Mouse (Mus musculus) olfactory bulb, adult 2 months (tissue): ENCODE data around the gene Gm826. TPM values are rescaled to one million over a fixed set of nuclear protein-coding genes. Genes with fewer than 3 reads are reported as not detected.

ENCODE experiments used
- H3K27ac ChIP-seq: fragments of 200-500 bp; 2 replicates; pipeline ENCODE4 v1.5.1; 2012; ENCODE audit warnings: low read depth, low read length; ENCODE audit not compliant: insufficient read depth
- H3K4me1 ChIP-seq: fragments of 200-500 bp; 2 replicates; pipeline ENCODE4 v1.6.1; 2012; ENCODE audit warnings: low read length; ENCODE audit not compliant: control insufficient read depth, insufficient read depth
- H3K4me3 ChIP-seq: fragments of 200-500 bp; 2 replicates; pipeline ENCODE4 v1.5.1; 2012; ENCODE audit warnings: mild to moderate bottlenecking, low read depth, low read length, moderate library complexity; ENCODE audit not compliant: insufficient read depth
- CTCF ChIP-seq: fragments of 200-500 bp; IDR thresholded peaks from 2 replicates; pipeline ENCODE4 v1.5.1; 2012; ENCODE audit warnings: low read depth, mild to moderate bottlenecking, low read length, moderate library complexity; ENCODE audit not compliant: insufficient read depth
- POLR2A ChIP-seq: fragments of 200-500 bp; IDR thresholded peaks from 2 replicates; pipeline ENCODE4 v1.6.1; 2012; ENCODE audit warnings: mild to moderate bottlenecking, low read depth, low read length, moderate library complexity; ENCODE audit not compliant: insufficient read depth
- WGBS: fragments of 180-500 bp; shearing (Covaris S2); methylation state at CpG from one replicate; pipeline ENCODE4 v1.1.7; 2018; 5-methylcytosine and 5-hydroxymethylcytosine counted together
- polyA plus RNA-seq: library from polyadenylated mRNA; stranded (reverse); fragments of >200 nt; gene quantifications from 2 replicates; pipeline ENCODE4 v1.2.4, GENCODE M21; 2012; ENCODE audit warnings: low replicate concordance; ENCODE audit not compliant: missing spikeins, insufficient read depth, insufficient read length

Gm826 gene
- polyA plus RNA-seq, 1 experiment, result not detected

DNA sequence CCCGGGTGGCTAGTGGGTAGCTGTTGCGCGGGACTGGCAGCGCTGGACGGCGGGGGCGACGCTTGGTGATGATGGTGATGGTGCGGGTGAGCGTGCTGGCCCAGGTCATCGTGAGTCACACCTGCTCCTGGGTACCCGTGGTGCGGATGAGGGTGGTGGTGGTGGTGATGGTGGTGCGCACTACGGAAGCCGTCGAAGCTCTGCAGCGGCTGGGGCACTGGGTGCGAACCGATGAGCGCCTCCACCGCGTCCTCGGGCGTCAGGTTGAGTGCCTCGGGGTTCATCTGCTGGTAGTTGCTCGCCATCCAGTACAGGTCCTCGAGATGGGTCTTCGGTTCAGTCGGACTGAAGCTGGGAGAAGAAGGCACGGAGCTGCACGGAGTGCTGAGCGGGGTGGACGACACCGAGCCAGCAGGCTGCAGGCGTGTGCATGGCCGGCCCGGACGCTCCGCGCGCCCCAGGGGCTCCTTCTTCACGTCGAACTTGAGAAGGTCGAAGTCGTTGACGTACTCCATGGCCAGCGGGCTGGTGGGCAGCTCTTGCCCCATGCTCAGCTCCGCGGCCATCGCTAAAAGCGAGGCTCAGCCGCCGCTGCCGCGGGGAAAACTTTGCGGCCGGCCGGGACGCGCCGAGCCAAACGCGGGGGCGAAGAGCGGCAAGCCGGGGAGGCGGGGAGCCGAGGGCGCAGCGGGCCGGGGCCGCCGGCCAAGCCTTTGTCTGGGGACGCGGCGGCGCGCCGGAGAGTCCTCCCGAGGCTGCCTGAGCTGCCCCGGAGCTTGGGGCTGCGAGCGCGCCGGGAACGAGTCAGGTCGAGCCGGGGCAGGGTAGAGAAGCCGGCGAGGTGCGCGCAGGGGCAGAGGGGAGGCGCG, 32.4 kb upstream of the Gm826 start:
- WGBS, result 1% methylated on average over 95 of the region's 95 CpGs
- Histone ChIP-seq H3K27ac (no peak overlapping the region), H3K4me3 (peak overlapping the region; percentile 56), H3K4me1 (peaks cover 38% of the 10 kb centered on the region)
- TF ChIP-seq CTCF (no peak), POLR2A (no peak)

DNA sequence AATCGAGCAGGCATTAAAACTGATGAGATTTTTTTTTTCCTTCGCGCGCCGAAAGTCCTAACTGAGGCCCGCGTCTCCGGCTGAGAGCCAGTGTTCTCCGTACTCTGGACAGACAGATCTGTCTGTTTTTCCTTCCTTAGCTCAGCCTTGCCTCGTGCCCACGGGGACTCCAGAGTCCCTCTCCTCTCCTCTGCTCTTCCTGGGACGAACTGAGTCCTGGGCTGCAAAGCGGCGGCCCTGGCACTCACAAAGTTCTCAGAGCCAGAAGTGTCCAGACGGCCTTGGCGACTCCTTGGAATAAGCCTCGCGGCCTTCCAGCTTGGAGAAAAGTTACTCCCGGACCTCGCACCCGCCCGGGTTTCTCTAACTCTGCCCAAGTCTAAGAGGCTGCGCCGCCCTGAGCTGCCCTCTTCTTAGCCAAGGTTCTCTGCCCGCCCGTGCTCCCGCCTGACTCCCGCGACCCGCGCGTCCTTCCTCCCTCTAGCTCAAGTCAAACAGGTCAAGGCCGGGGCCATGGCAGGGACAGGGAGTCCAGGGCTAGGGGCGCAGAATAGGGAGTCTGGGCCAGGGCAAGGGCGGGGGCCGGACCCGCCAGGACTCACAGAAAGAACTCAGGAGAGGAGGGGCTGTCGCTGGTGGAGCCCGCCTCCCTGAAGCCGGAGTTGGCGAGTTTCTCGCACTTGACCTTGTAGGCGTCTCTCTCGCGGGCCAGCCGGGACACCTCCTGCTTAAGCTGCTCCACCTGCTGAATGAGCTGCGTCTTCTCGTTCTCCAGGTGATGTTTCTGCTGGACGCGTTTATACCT, 31.3 kb upstream of the Gm826 start:
- TF ChIP-seq CTCF, result no peak
- TF ChIP-seq POLR2A, result no peak
- Histone ChIP-seq H3K4me1 (peaks cover 37% of the 10 kb centered on the region), H3K4me3 (peak overlapping the region; percentile 56), H3K27ac (no peak overlapping the region)
- 3% methylated on average over 50 of the region's 50 CpGs for WGBS

DNA sequence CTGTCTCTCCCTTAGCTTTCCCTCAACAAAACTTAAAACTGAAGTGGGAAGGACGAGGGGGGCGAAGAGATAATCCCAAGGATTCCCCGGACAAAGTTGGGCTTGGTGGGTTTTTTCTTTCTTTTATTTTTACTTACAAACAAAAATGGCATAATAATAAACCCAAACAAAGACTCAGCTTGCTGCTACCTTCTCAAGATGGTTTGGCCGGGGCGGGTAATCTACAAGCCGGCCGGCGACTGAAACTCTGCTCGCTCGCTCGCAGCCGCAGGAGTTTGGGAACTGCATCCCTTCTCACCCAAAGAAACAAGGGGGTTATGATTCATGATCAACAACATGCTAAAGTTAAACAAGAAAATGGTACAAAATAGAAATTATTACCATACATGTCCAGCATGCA, 30.7 kb upstream of the Gm826 start:
- Histone ChIP-seq H3K4me1 (peaks cover 35% of the 10 kb centered on the region), H3K27ac (no peak overlapping the region), H3K4me3 (no peak overlapping the region)
- TF ChIP-seq POLR2A (no peak), CTCF (no peak)
- WGBS, result 28% methylated on average over 12 of the region's 12 CpGs

DNA sequence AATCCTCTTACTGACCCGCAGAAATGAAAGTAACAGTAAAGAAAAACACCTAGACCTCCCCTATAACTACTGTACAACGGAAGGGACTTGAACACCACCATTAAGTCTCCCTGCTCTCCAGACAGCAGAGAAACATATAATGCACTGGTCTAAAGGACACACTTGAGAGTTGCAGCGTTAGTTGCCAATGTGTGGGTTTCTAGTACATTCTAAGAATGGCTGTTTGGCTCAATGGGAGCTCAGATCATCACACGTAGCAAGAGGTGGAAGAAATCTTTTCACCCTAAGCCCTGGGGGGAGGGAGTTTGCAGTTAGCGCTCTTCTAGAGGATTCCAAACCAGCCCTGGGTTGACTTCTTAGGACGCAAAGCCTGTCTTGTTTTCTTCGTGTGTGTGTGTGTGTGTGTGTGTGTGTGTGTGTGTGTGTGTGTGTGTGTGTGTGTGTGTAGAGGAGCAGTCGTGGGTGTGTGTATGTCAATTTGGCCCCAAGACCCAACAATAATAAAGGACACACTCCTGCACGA, 30.2 kb upstream of the Gm826 start:
- H3K27ac ChIP-seq, result no peak overlapping the region
- no peak overlapping the region; the same call in 1 of the 2 replicates for H3K4me3 ChIP-seq
- WGBS, result 37% methylated on average over 9 of the region's 9 CpGs
- TF ChIP-seq CTCF, result no peak
- no peak for TF ChIP-seq POLR2A
- H3K4me1 ChIP-seq, result peaks cover 34% of the 10 kb centered on the region

DNA sequence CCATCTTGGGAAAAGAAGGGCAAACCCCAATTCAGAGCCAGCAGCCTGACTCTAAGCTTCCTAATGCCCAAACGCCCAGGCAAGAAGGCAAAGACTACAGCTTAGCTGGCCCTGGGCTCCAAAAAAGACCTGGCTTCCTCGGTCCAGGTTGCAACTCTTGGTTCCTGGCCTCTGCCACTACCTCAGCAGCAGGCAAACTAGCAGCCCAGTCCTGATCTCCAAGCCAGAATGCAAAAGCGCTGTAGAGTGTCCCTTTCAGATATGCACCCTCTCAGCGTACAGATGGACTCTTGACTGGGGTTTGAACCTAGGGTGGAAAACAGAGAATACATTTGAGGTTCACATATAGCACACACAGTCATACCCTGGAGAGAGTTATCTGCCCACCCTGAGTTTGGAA, 29.2 kb upstream of the Gm826 start:
- H3K27ac ChIP-seq, result no peak overlapping the region
- H3K4me1 ChIP-seq, result peaks cover 35% of the 10 kb centered on the region
- TF ChIP-seq POLR2A (no peak), CTCF (no peak)
- WGBS, result 84% methylated on average over 4 of the region's 4 CpGs
- H3K4me3 ChIP-seq, result no peak overlapping the region

DNA sequence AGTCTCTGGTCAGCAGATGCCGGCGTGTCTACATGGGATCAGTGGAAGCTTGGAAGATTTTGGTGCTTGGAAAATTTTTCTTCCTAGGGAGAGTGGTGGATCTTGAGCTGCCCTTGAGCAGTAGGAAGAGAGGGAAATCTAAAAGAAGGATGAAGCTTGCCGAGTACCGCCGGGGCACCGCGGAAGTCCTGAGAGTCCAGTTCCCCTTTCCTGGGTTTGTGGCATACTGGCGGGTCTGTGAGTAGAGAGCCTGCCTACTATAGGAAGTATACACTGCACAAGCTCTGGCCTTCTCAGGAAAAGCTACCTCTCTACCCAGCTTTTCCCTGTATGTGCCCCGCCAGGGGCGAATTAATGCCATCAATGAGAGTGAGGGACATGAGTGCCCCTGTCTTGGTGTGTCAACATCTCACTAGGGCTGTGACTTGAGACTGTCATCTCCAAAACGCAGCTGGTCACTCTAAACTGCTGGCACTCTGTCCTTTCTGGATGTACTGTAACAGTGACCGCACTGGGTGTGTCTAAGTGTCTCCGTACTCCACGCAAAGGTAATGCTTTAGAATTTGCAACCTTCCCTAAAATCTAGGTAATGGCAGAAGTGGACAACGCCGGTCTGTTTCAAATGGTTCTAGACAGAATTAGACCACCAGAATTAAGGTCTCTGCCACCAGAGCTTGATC, 27.6 kb upstream of the Gm826 start:
- Histone ChIP-seq H3K4me3 (no peak overlapping the region), H3K27ac (no peak overlapping the region), H3K4me1 (peaks cover 22% of the 10 kb centered on the region)
- 65% methylated on average over 16 of the region's 16 CpGs for WGBS
- TF ChIP-seq CTCF (no peak), POLR2A (no peak)

DNA sequence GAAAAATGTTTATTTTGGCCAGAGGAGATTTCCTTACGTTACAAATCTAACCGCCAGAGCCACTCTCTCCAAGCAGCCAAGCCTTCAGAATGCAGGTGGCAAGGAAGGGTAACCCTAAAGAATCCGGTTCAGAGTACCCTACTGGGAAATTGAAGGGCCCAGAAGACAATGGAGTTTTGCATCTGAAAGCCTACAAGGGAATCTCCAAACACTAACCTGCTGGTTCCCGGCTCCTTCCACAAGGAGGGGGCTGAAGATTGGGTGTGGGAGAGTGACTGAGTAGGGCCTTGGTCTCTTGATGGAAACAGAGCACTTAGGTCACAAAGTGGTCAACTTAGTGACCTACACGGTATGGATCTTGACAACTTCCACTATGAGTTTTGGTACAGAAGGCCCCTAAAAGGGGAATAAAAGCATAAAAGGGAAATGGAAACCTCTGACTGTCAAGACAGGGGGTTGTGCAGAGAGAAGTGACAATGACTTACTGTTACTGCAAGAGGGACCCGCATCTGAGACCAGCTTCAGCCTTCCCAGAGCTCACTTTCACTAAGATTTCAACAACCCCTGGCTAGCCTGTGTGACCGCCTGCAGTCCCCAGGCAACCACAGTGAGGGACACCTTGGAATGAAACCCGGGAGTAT, 26.4 kb upstream of the Gm826 start:
- no peak overlapping the region for H3K4me3 ChIP-seq
- no peak overlapping the region for H3K27ac ChIP-seq
- no peak for TF ChIP-seq POLR2A
- TF ChIP-seq CTCF, result no peak
- H3K4me1 ChIP-seq, result peaks cover 9% of the 10 kb centered on the region
- 62% methylated on average over 8 of the region's 8 CpGs for WGBS

DNA sequence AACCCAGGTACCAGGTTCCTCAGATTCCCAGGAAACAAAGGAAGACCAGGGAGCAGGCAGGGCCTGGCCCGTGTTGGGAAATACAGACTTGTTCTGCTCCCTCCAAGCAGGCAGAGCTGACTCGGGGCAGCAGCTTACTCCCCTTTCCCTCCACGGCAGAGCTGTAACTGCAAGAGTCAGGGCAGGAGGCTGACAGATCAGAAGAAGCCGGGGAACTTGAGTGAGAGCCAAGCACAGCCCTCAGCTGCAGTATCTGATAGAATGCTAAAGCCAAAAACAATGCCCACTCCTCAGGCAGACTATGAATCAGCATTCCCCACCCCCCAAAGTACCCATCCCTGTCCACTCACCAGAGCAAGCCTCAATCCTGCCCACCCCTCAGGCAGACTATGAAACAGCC, 24.9 kb upstream of the Gm826 start:
- TF ChIP-seq POLR2A, result no peak
- TF ChIP-seq CTCF, result no peak
- 29% methylated on average over 4 of the region's 4 CpGs for WGBS
- Histone ChIP-seq H3K4me1 (peaks cover 6% of the 10 kb centered on the region), H3K4me3 (no peak overlapping the region), H3K27ac (no peak overlapping the region)
